Mouse (Mus musculus) neural tube, embryonic 15.5 days (tissue): Measurements from ENCODE around the gene Fgfr2. TPM values are rescaled to one million over a fixed set of nuclear protein-coding genes. Genes with fewer than 3 reads are reported as not detected.
"Not testable (repeated sequence)": the region's sequence is repeated elsewhere in the genome, so short reads cannot be mapped to it uniquely, and the experiment has no call there.

Source experiments
- ATAC-seq: fragments of 200-750 bp; cut with Nextera tagmentation; 2 replicates; pipeline ENCODE4 v1.8.0; 2017; ENCODE audit warnings: mild to moderate bottlenecking, moderate TSS enrichment, moderate library complexity; ENCODE audit not compliant: low FRiP score
- H3K27ac ChIP-seq: fragments of 300-500 bp; sonication (generic); replicated peaks from 2 replicates; pipeline ENCODE4 v1.5.1; 2015; ENCODE audit warnings: mild to moderate bottlenecking, inconsistent platforms
- H3K27me3 ChIP-seq: fragments of 300-500 bp; sonication (generic); replicated peaks from 2 replicates; pipeline ENCODE4 v1.6.1; 2015; ENCODE audit warnings: inconsistent platforms
- H3K36me3 ChIP-seq: fragments of 300-500 bp; sonication (generic); 2 replicates; pipeline ENCODE4 v1.6.1; 2015; ENCODE audit warnings: inconsistent platforms
- H3K4me1 ChIP-seq: fragments of 300-500 bp; sonication (generic); 2 replicates; pipeline ENCODE4 v1.6.1; 2015; ENCODE audit warnings: inconsistent platforms
- H3K4me2 ChIP-seq: fragments of 300-500 bp; sonication (generic); 2 replicates; pipeline ENCODE4 v1.6.1; 2015; ENCODE audit warnings: inconsistent platforms, mild to moderate bottlenecking, moderate library complexity
- H3K4me3 ChIP-seq: fragments of 300-500 bp; sonication (generic); replicated peaks from 2 replicates; pipeline ENCODE4 v1.5.1; 2015; ENCODE audit warnings: mild to moderate bottlenecking, inconsistent platforms
- H3K9ac ChIP-seq: fragments of 300-500 bp; sonication (generic); replicated peaks from 2 replicates; pipeline ENCODE4 v1.6.1; 2015; ENCODE audit warnings: mild to moderate bottlenecking, inconsistent platforms
- H3K9me3 ChIP-seq: fragments of 300-500 bp; sonication (generic); replicated peaks from 2 replicates; pipeline ENCODE4 v1.6.1; 2016; ENCODE audit warnings: inconsistent platforms
- WGBS: fragments of 180-500 bp; shearing (Covaris S2); methylation state at CpG from one replicate; pipeline ENCODE4 v1.1.7; 2015; ENCODE audit warnings: mixed read lengths; 5-methylcytosine and 5-hydroxymethylcytosine counted together
- polyA plus RNA-seq: library from polyadenylated mRNA; unstranded; fragments of >200 nt; fragmentation: Nextera tagmentation; extraction: Ambion mirVana; gene quantifications from 2 replicates; pipeline ENCODE4 v1.2.1, GENCODE M21; 2015

Gene Fgfr2
- polyA plus RNA-seq, 1 experiment from 2014 or later, result 21.2 TPM

GRCm38 (mm10) chr7:130531138-130531537 is 2592.0 kb downstream of the Fgfr2 start:
- H3K4me2 ChIP-seq, H3K9me3 ChIP-seq, ATAC-seq, H3K4me3 ChIP-seq, H3K27me3 ChIP-seq, H3K27ac ChIP-seq, H3K4me1 ChIP-seq, H3K9ac ChIP-seq: not testable (repeated sequence)
- WGBS, result 95% methylated on average over 15 of the region's 15 CpGs
- H3K36me3 ChIP-seq, result peaks cover 16% of the 10 kb centered on the region

- no peak for ATAC-seq
These were observed 2595.8 kb downstream of the Fgfr2 start for GRCm38 (mm10) chr7:130527306-130527705.

GRCm38 (mm10) chr7:130523451-130523850 is 2599.7 kb downstream of the Fgfr2 start:
- Histone ChIP-seq H3K36me3 (no peaks in the 10 kb centered on the region), H3K27ac (no peak overlapping the region), H3K9me3 (no peaks in the 10 kb centered on the region), H3K4me3 (no peak overlapping the region), H3K9ac (no peak overlapping the region), H3K4me2 (no peak overlapping the region), H3K27me3 (no peaks in the 10 kb centered on the region), H3K4me1 (peaks cover 8% of the 10 kb centered on the region)
- WGBS, result 92% methylated on average over 8 of the region's 8 CpGs
- no peak for ATAC-seq

More at GRCm38 (mm10) chr7:130527306-130527705, 2595.8 kb downstream of the Fgfr2 start:
- Histone ChIP-seq H3K27ac (no peak overlapping the region), H3K4me1 (no peaks in the 10 kb centered on the region), H3K4me2 (no peak overlapping the region), H3K27me3 (no peaks in the 10 kb centered on the region), H3K9ac (no peak overlapping the region), H3K36me3 (peaks cover 5% of the 10 kb centered on the region; the same call in 1 of the 2 replicates), H3K9me3 (no peaks in the 10 kb centered on the region), H3K4me3 (no peak overlapping the region)
- 88% methylated on average over 9 of the region's 9 CpGs for WGBS

- Histone ChIP-seq H3K4me3 (no peak overlapping the region), H3K27me3 (no peaks in the 10 kb centered on the region), H3K27ac (no peak overlapping the region), H3K9me3 (no peaks in the 10 kb centered on the region), H3K4me1 (peaks cover 30% of the 10 kb centered on the region), H3K9ac (no peak overlapping the region), H3K4me2 (no peak overlapping the region), H3K36me3 (no peaks in the 10 kb centered on the region)
- 94% methylated on average over 14 of the region's 14 CpGs for WGBS
- ATAC-seq, result no peak
These were observed 2602.2 kb downstream of the Fgfr2 start for GRCm38 (mm10) chr7:130520812-130521422.

GRCm38 (mm10) chr7:130520049-130520425 is 2603.1 kb downstream of the Fgfr2 start, which contains the start of gene Ate1:
TSS of gene Ate1 (minus strand) at chr7:130520369.
- WGBS, result 19% methylated on average over 18 of the region's 20 CpGs

GRCm38 (mm10) chr7:130519096-130520048 is 2603.8 kb downstream of the Fgfr2 start:
- Histone ChIP-seq H3K9ac (peak overlapping the region; percentile 98), H3K36me3 (0 out of 2 replicates have a peak, but pooled peaks cover 2% of the 10 kb centered on the region), H3K27ac (peak overlapping the region; percentile 99), H3K4me2 (peak overlapping the region; percentile 87), H3K4me3 (peak overlapping the region; percentile 73), H3K4me1 (peaks cover 34% of the 10 kb centered on the region), H3K27me3 (no peaks in the 10 kb centered on the region), H3K9me3 (no peaks in the 10 kb centered on the region)
- WGBS, result under 1% methylated on average over 87 of the region's 90 CpGs
- ATAC-seq, result peak; percentile 98

More at GRCm38 (mm10) chr7:130520049-130520425, 2603.1 kb downstream of the Fgfr2 start, which contains the start of gene Ate1:
- Histone ChIP-seq H3K9ac (peak within 1 kb of the TSS; percentile 98), H3K36me3 (0 out of 2 replicates have a peak, but pooled peaks cover 2% of the 10 kb centered on the region), H3K4me2 (peak within 1 kb of the TSS; percentile 87), H3K27ac (peak within 1 kb of the TSS; percentile 99), H3K4me3 (peak within 1 kb of the TSS; percentile 73), H3K4me1 (peaks cover 32% of the 10 kb centered on the region), H3K9me3 (no peaks in the 10 kb centered on the region), H3K27me3 (no peaks in the 10 kb centered on the region)
- ATAC-seq, result no peak

GRCm38 (mm10) chr7:130518213-130519095 is 2604.7 kb downstream of the Fgfr2 start:
- H3K4me3 ChIP-seq, result peak overlapping the region; percentile 73
- H3K27me3 ChIP-seq, result no peaks in the 10 kb centered on the region
- peak overlapping the region; percentile 99 for H3K27ac ChIP-seq
- H3K4me2 ChIP-seq, result peak overlapping the region; percentile 87
- no peaks in the 10 kb centered on the region for H3K9me3 ChIP-seq
- peaks cover 34% of the 10 kb centered on the region for H3K4me1 ChIP-seq
- 35% methylated on average over 26 of the region's 26 CpGs for WGBS
- peak overlapping the region; percentile 98 for H3K9ac ChIP-seq
- H3K36me3 ChIP-seq, result 0 out of 2 replicates have a peak, but pooled peaks cover 7% of the 10 kb centered on the region
- ATAC-seq, result no peak

GRCm38 (mm10) chr7:130510243-130510642 is 2612.9 kb downstream of the Fgfr2 start:
- Histone ChIP-seq H3K9ac (no peak overlapping the region), H3K27ac (no peak overlapping the region), H3K4me3 (no peak overlapping the region), H3K4me2 (no peak overlapping the region), H3K27me3 (no peaks in the 10 kb centered on the region), H3K9me3 (no peaks in the 10 kb centered on the region), H3K36me3 (peaks cover 60% of the 10 kb centered on the region), H3K4me1 (0 out of 2 replicates have a peak, but pooled peaks cover 3% of the 10 kb centered on the region)
- ATAC-seq, result no peak
- WGBS, result 95% methylated on average over 5 of the region's 5 CpGs

- H3K36me3 ChIP-seq, result peaks cover 54% of the 10 kb centered on the region
These were observed 2620.1 kb downstream of the Fgfr2 start for GRCm38 (mm10) chr7:130503006-130503405.

GRCm38 (mm10) chr7:130501499-130501898 is 2621.7 kb downstream of the Fgfr2 start:
- ATAC-seq, result no peak
- WGBS, result 78% methylated on average over 1 of the region's 1 CpGs

More at GRCm38 (mm10) chr7:130503006-130503405, 2620.1 kb downstream of the Fgfr2 start:
- Histone ChIP-seq H3K4me2 (no peak overlapping the region), H3K9ac (no peak overlapping the region), H3K4me3 (no peak overlapping the region), H3K27me3 (no peaks in the 10 kb centered on the region), H3K4me1 (no peaks in the 10 kb centered on the region), H3K27ac (no peak overlapping the region), H3K9me3 (no peaks in the 10 kb centered on the region)
- 93% methylated on average over 5 of the region's 5 CpGs for WGBS
- ATAC-seq, result no peak

GRCm38 (mm10) chr7:130493346-130493745 is 2629.8 kb downstream of the Fgfr2 start:
- H3K4me2 ChIP-seq, result no peak overlapping the region
- H3K27me3 ChIP-seq, result no peaks in the 10 kb centered on the region
- no peak for ATAC-seq
- no peaks in the 10 kb centered on the region for H3K9me3 ChIP-seq
- no peak overlapping the region for H3K4me3 ChIP-seq
- 91% methylated on average over 3 of the region's 3 CpGs for WGBS
- peaks cover 10% of the 10 kb centered on the region for H3K36me3 ChIP-seq
- no peak overlapping the region for H3K27ac ChIP-seq
- no peaks in the 10 kb centered on the region for H3K4me1 ChIP-seq
- H3K9ac ChIP-seq, result no peak overlapping the region

More at GRCm38 (mm10) chr7:130501499-130501898, 2621.7 kb downstream of the Fgfr2 start:
- no peak overlapping the region for H3K27ac ChIP-seq
- no peaks in the 10 kb centered on the region for H3K4me1 ChIP-seq
- H3K27me3 ChIP-seq, result no peaks in the 10 kb centered on the region
- H3K36me3 ChIP-seq, result peaks cover 41% of the 10 kb centered on the region
- no peaks in the 10 kb centered on the region for H3K9me3 ChIP-seq
- no peak overlapping the region for H3K4me2 ChIP-seq
- no peak overlapping the region for H3K4me3 ChIP-seq
- H3K9ac ChIP-seq, result no peak overlapping the region
